Mouse (Mus musculus) adrenal gland, adult 2 months (tissue): ENCODE measurements around the gene Cldnd2. TPM values are rescaled to one million over a fixed set of nuclear protein-coding genes. Genes with fewer than 3 reads are reported as not detected.
A peak's percentile ranks its signal among the peaks of the same experiment; 100 is the strongest.

Experiments
- DNase-seq: peaks from one replicate; pipeline ENCODE4 v3.0.0; 2021
- polyA plus RNA-seq: library from polyadenylated mRNA; depleted of rRNA; stranded (reverse); fragments of >200 nt; gene quantifications from 2 replicates; pipeline ENCODE4 v1.2.3, GENCODE M21; 2012
- total RNA-seq, 2 experiments: library from RNA; stranded (reverse); gene quantifications; 2 replicates each; pipeline ENCODE4 v1.2.3; 2021

The Cldnd2 gene
- total and polyA plus RNA-seq, 3 experiments: not detected

DNA sequence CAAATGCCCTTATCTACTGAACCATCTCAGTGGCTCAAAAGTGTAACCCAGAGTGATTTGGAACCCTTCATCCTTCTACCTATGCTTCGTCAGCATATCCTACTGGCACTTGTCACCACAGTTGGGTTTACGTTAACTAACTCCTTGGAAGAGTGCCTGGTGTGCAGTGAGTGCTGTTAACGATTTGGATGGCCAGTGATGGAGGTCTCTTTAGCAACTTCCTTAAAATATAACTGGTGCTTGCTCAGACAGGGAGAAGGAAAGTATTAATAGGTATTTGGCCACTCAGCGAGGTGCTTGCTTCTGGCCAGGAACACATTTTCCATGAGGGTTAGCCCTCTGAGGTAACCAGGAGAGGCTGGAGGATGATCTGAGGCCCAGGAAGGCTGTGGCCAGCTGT lies 7.2 kb downstream of the Cldnd2 start:
- no peak for DNase-seq

DNA sequence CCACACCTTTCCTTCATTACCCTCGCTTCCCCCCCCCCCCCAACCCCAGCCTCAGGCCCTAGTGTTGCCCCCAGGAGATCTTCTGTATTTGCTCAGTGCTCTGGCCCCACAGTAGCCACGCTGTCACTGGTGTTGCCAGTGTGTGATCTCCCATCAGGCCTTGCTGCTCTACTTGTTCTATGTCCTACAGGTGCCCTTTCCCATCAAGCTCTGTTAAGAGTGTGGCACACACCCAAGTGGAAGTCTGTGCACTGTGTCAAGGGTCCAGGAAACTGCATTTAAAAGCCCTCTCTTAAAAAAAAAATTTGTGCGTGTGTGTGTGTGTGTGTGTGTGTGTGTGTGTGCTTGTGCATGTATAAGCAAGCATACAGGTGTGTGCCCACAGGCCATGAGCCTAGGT lies 7.7 kb downstream of the Cldnd2 start:
- no peak for DNase-seq

DNA sequence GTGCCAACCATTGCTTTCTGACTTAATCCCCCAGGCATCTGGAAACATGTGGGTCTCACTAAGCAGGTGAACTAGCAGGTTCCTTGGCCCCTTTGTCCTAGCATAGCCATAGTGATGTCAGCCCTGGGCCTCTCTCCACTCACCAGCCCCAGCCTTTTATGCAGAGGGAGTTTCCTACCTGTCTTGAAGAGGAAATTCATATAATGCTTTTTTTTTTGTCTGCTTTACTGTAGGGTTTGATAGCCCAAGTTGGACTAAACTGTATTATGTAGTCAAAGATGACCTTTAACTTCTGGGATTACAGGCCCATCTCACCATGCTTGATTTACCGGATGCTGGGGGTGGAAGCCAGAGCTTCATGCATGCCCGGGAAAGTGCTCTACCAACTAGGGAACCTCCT lies 9.2 kb downstream of the Cldnd2 start:
- DNase-seq: no peak

DNA sequence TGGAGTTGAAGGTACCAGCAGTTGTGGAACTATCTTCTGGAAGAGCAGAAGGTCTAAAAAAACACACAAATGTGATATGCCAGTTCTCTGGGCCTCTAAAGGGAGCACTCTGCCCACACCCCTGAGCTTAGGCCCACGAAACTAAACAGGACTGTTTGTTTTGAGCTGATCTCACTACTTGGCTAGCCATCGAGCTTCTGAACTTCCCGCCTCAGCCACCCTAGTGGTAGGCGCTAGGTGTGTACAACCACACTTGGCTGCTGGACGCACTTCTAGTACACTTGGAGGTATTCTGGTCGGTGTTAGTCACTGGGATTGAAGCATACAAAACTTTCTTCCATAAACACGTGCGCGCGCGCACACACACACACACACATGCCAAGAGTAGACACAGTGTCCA lies 11.1 kb downstream of the Cldnd2 start:
- DNase-seq: no peak

DNA sequence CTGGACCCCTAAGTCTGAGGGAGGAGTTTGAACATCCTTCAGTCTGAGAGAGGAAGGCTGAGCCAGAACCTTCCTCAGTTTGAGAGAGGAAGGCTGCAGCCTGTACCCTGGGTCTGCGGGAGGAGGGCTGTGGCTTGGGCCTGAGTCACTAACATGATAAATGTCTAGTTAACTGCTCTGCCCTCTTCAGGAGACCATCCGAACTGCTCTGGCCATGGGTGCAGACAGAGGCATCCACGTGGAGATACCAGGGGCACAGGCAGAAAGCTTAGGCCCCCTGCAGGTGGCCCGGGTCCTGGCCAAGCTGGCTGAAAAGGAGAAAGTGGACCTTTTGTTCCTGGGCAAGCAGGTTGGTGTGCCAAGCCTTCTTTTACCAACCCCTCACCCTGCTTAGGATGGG lies 12.0 kb downstream of the Cldnd2 start:
- DNase-seq: peak; percentile 51

DNA sequence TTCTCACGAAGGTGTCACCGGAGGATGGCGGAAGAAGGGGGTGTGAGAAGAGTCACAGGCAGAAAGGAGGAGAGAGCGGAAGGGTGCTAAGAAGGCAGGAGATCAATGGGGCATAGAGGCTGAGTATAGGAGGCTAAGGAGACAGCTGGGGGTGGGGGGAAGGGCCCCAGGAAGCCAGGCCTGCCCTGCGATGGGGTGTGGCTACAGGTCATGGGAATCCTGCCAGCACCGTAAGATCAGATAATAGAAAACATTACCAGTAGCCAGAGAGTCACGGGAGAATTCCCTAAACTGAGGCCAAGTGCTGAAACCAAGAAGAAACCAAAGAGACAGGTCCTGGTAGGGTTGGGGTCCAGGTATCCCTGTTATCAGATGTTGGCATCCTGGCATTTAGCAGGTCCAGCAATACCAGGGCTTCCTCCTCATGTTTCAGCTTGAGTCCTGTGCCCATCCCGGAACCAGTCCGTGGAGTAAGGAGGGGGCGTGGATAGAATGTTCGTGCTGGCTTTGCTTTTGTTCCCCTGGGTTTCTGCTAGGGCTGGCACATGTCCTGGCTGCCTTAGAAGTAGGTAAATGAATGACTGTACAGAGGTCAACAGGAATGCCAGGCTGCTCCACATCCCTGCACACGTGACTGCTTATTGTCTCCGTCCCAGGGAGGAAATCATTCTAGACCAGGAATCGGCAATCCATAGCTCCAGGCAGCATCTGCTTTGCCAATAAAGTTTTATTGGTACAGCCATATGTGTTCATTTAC lies 13.2 kb downstream of the Cldnd2 start:
- DNase-seq: peak; percentile 33

DNA sequence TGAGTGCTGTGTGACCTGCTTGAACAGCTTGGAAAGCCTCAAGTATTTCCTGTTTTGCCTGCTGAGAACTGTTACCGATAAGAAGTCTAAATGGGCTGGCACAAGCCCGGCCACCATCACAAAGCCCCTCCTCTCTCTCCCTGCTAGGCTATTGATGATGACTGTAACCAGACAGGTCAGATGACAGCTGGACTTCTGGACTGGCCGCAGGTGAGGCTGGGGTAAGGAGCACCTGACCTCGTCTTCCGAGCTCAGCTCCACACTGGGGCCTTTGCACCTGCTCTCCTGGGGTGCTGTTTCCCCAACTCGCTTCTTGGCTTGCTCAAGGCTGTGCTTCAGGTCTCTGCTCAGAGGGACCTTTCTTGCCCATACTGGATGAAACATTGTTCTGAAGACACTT lies 13.8 kb downstream of the Cldnd2 start:
- DNase-seq: no peak

DNA sequence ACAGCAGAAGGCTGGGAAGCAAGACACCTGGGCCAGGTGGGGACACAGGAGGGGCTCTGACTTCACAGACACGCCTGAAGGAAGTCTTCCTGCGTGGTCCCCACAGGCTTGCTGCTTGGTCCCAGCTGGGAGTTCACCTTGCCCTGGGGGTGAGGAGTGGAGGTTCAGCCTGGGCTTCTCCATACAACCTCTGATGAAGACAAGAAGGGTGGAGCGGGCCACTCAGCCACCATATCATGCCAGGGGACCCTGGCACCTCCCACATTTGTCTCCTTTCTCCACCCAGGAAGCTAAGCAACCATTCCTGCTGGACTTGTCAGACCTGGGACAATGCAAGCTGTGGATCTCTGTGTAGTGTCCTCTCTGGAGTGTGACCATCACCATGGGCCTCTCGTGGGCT lies 22.3 kb downstream of the Cldnd2 start, which contains the start of gene Vsig10l:
TSS of gene Vsig10l (plus strand) at position 301 of the 400 bp plus-strand sequence.
- DNase-seq: no peak

DNA sequence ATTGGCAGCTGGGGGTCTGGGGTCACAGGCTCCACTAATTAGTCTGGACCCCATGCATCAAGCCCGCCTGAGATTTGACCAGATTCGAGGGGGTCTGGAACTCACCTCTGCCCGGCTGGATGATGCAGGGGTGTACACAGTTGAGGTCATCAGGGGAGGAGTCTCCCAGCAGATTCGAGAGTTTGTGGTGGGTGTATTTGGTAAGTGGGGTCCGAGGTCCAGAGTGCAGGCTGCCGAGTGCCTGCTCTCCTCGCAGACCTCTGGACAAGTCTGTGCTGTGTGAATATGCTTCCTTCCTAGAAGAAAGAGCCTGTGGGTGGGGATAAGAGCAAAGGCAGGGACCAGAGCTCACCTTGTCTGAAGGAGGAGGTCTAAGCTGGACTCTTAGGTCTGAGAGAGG lies 23.4 kb downstream of the Cldnd2 start:
- DNase-seq: no peak

DNA sequence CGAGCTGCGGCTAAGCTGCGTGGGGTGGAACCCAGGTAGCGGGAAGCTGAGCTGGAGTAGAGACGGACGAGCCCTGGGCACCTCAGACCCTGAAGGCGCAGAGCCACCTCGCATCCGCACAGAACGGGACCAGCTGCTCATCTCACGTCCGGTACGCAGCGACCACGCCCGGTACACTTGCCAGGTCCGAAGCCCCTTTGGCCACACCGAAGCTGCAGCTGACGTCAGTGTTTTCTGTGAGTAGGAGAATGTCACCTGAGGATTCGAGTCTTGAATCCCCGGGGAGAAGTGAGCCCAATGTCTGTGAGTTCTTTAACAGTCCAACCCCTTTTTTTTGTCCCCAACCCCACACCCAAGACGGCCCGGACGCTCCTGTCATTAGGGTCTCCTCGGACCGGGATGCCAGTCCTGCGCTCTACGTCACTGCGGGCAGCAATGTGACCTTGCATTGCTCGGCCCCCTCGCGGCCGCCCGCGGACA lies 24.3 kb downstream of the Cldnd2 start:
- DNase-seq: no peak

DNA sequence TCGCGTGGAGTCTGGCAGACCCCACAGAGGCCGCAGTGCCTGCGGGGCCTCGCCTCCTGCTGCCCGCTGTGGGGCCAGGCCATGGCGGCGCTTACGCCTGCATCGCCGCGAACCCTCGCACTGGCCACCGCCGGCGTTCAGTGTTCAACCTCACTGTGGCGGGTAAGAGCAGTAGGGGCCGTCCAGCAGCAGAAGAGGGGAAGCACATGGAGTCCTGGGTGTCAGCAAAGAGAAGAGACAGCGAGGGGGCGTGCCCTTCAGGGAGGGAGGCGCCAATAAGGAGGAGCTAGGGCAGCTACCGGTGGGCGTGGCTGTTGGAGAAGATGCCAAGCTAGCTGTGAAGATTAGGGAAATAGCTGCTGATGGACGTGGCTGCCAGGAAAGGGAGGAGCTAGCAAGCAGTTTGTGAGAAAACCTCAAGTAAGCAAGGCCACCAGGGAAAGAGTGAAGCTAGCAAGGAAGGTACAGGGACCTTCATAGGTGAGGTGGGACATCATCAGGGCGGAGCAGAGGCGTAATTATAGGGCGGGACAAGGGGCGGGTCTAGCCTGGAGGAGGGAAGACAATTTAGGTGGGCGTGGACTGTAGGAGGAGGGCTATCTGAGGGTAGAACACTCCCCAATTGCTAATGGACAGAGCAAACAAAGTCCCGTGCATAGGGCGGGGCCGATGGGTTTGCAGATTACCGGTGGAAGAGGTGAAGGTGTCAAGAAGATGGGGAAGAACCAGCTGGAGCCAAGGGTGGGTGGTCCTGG lies 24.9 kb downstream of the Cldnd2 start:
- DNase-seq: peak; percentile 91

DNA sequence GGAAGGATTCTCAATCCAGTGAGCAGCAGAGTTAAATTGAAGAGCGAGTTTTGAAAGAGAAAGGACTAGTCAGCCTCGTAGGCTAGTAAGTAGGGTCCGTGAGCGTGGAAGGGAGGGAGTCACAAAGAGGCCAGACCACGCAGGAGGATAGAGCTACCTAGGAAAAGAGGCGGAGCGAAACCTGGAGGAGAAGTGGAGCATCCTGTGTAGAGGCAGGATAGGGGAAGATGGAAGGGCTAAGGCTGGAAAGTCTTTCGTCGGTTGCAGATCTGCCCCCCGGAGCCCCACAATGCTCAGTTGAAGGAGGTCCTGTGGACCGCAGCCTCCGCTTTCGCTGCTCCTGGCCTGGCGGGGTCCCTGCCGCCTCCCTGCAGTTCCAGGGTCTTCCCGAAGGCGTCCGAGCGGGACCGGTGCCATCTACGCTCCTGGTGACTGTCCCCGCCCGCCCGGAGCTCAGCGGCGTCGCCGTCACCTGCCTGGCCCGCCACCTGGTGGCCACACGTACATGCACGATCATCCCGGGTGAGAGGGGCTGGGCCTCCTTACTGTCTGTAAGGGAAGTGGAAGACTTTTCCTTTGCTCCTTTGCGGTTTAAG lies 25.6 kb downstream of the Cldnd2 start:
- DNase-seq: peak; percentile 87

DNA sequence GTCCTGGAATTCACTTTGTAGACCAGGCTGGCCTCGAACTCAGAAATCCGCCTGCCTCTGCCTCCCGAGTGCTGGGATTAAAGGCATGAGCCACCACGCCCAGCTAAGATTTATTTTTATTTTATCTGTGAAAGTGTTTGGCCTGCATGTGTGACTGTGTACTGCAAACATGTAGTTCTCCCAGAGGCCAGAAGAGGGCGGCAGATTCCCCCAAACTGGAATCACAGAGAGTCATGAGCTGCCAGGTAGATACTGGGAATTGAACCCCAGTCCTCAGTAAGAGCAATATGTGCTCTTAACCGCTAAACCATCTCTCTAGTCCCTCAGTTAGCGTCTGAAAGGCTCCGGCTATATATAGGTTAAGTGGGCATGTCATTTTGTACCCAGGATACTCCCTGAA lies 29.8 kb downstream of the Cldnd2 start:
- DNase-seq: no peak

DNA sequence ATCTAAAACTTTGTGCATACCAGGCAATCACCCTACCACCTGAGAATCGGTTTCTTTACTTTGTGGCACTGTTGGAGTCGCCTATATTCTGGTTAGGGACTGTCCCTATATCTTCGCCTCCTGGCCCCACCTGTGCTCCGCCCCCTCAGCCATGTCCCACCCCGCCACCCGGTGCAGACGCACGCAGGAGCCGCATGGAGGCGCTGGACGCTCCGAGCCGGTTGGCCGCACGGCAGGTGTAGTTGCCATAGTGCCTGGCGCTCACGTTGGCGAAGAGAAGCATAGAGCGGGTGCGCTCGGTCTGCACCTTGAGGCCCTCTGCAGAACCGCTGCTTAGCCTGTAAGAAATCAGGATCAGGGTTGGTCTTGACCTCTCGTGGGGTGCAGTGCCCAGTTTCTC lies 35.1 kb downstream of the Cldnd2 start:
- no peak for DNase-seq

DNA sequence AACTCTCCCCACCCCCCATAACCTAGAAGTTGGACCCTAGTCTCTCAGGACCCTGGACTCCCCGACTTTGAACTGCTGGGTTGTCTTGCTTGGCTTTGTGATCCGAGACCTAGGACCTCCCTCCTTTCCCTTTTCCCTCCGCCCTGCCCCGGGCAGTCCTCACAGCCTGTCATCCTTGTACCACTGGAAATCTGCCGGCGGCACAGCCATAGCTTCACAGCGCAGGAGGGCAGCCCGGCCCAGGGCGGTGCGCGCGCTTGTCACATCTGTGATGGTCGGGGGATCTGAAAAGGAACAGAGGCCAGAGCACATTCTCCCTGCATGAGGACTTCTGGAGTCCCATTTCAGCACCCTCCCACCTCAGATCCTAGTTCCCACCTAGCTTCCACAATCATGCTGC lies 35.8 kb downstream of the Cldnd2 start:
- no peak for DNase-seq

DNA sequence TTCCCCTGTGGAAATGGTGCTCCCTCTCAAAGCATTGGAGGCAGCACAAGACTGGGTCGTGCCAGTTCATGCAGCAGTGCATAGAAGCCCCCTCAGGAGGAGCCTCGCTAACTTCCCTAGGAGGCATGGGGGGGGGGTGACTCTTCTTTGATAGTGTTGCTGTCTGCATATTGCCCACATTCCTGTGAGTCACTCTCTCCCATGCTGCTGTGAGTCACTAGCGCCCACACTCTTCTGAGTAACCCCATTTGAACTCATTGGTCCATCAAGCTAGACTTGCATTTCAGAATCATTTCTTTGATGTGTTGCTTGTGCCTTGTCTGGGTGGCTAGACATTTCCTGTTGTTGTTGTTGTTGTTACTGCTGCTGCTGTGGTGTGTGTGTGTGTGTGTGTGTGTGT lies 40.6 kb downstream of the Cldnd2 start:
- peak; percentile 58 for DNase-seq

DNA sequence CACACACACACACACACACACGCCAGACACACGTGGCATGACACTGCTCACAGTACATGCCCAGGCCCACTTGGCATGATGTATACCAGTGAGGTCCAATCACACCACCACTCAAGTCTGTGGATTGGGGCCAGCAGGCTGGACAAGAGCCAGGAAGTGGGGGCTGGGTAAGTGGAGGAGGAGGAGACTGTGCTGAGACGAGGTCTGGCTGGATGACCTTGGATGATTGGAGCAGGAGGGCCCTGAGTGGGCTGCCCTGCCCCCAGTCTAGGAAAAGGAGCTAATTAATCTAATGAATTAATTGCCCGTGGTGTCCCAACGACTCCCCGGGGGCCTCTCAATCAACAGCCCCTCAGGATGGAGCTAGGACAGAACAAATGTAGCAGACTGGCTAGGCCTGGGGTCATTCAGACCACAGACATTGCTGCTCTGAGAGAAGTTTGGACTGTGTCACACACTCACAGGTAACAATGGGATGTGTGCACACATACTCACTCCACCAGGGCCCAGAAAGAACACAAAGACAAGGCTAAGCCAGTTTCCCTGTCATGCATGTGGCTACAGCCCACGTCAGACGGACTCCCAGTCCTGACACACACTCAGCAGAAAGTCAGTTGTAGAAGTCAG lies 41.6 kb downstream of the Cldnd2 start:
- no peak for DNase-seq

DNA sequence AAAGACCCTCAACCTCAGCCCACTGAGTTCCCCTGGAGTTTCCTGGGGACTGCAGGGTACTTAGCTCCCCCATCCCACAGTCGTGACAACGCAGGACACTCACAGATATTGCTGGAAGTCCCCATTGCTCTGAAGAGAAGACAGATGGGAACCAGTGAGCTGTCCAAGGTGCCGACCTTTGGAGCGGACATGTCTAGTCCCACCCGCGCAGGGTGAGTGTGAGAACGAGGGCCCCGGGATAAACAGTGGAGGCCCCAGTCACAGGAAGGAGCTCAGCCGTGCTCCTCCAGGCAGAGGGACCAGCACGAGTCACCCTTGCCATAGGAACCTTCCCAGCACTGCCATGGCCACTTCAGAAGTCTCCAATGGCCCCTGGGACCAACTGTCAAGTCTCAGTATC lies 42.7 kb downstream of the Cldnd2 start:
- no peak for DNase-seq

DNA sequence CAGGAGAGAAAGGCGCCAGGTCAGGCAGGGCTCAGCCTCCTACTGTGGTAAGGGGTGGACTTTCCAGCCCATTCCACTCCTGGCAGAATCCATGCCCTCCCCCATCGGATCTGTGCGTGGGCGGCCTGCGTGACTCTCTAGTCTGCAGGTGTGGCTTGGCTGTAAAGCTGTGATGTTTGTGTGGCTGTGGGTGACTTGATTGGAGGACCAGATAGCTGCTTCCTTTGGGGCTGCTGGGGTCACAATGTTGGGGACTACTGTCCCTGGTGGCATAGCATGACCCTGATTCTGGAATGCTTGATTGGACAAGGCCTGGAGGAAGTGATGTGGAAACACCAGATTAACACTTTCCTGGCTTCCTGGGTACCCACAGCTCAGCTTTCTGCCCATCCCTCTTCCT lies 48.1 kb downstream of the Cldnd2 start:
- DNase-seq: no peak

DNA sequence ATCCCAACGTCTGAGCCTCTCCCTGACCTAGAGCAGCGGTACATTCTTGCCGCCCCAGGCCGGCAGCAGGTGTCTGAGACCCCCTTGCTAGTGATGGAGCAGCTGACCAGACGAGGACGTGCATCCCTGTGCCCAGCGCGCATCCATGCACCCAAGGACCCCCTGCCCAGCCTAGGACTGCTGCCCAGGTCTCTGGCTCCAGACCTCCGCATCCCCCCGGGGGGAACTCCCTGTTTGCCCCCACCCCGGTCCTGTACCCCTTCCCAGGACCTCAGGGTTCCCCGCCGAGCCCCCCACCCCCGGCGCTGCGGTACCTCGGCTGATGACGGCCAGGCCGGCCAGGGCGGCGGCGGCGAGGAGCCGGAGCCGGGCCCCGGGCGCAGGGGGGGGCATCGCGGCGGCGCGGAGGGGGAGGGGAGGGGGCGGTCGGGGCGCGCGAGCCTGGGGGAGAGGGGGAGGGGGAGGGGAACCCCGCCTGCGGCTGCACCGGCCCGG lies 49.1 kb downstream of the Cldnd2 start, which contains the start of gene Iglon5:
TSS of gene Iglon5 (minus strand) at position 445 of the 495 bp plus-strand sequence.
- no peak for DNase-seq

DNA sequence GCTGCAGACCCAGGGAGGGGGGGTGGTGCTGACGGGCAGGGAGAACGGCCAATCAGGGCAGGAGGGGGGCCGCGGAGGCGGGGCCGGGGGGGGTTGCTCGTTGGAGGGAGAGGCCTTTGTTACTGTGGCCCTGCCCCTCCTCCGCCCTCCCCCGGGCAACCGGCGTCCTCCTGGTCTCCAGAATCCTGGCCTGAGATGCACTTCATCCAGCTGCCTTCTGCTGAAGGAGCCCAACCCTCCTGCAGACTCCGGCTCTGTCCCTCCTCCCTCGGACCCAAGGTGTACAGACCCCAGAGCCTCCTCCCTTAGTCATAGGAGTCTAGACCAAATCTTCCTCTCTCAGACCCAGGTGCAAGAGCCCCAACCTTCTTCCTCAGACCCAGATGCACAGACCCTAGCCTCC lies 49.6 kb downstream of the Cldnd2 start:
- DNase-seq: peak; percentile 46

DNA sequence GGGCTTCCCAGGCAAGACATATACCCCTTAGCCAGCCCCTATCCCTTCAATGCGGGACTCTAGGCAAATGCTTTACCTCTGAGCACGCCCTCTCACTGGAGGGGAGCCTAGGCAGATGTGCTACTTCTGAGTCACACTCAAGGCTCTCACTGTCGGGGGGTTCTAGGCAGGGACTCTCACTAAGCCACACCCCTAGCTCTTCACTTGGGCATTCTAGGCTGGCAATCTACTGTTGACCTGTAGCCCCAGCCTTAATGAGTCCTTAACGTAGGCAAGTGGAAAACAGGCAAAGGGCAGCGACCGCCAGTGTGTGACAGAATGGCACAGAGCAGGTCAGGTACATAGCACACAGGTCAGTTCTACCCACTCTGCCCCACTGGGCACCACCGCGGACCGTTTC lies 50.3 kb downstream of the Cldnd2 start:
- no peak for DNase-seq
